Mouse (Mus musculus) testis, adult 2 months (tissue): ENCODE results near the gene Ncr1. TPM values are rescaled to one million over a fixed set of nuclear protein-coding genes. Genes with fewer than 3 reads are reported as not detected.

Experiments
- H3K27ac ChIP-seq: fragments of 200-500 bp; 2 replicates; pipeline ENCODE4 v1.5.1; 2012; ENCODE audit warnings: low read depth, low read length; ENCODE audit not compliant: control insufficient read depth, insufficient read depth
- H3K27me3 ChIP-seq: fragments of 200-500 bp; 2 replicates; pipeline ENCODE4 v1.6.1; 2012; ENCODE audit warnings: mild to moderate bottlenecking, low read length, moderate library complexity; ENCODE audit not compliant: control insufficient read depth, insufficient read depth
- H3K36me3 ChIP-seq: fragments of 200-500 bp; 2 replicates; pipeline ENCODE4 v1.6.1; 2012; ENCODE audit warnings: mild to moderate bottlenecking, low read length; ENCODE audit not compliant: control insufficient read depth, insufficient read depth
- H3K4me1 ChIP-seq: fragments of 200-500 bp; 2 replicates; pipeline ENCODE4 v1.6.1; 2012; ENCODE audit warnings: low read length; ENCODE audit not compliant: control insufficient read depth, insufficient read depth
- H3K4me3 ChIP-seq: fragments of 200-500 bp; 2 replicates; pipeline ENCODE4 v1.5.1; 2012; ENCODE audit warnings: low read depth, mild to moderate bottlenecking, low read length, moderate library complexity, mixed read lengths; ENCODE audit not compliant: control insufficient read depth
- CTCF ChIP-seq: fragments of 200-500 bp; IDR thresholded peaks from 2 replicates; pipeline ENCODE4 v1.5.1; 2012; ENCODE audit warnings: low read depth, mild to moderate bottlenecking, inconsistent platforms, low read length, moderate library complexity; ENCODE audit not compliant: control insufficient read depth, insufficient read depth, insufficient replicate concordance
- POLR2A ChIP-seq: fragments of 200-500 bp; IDR thresholded peaks from 2 replicates; pipeline ENCODE4 v1.6.1; 2012; ENCODE audit warnings: low read depth, mild to moderate bottlenecking, inconsistent platforms, low read length, moderate library complexity; ENCODE audit not compliant: control insufficient read depth
- polyA plus RNA-seq: library from polyadenylated mRNA; depleted of rRNA; stranded (reverse); fragments of >200 nt; gene quantifications from 2 replicates; pipeline ENCODE4 v1.2.3, GENCODE M21; 2012; rRNA removed

The Ncr1 gene
- polyA plus RNA-seq, 1 experiment, result not detected

GRCm38 (mm10) chr7:4373521-4373920 is 36.0 kb downstream of the Ncr1 start:
- Histone ChIP-seq H3K4me3 (no peak overlapping the region), H3K27me3 (no peaks in the 10 kb centered on the region), H3K4me1 (no peaks in the 10 kb centered on the region), H3K27ac (no peak overlapping the region), H3K36me3 (no peaks in the 10 kb centered on the region)
- TF ChIP-seq CTCF (no peak), POLR2A (no peak)

Other genes with a start within 250 kb of the Ncr1 start
- gene Ttyh1, start 218.3 kb upstream of the Ncr1 start, polyA plus RNA-seq, result 59.3 and 70.0 TPM in 2 replicates
- gene Leng8, start 200.7 kb upstream of the Ncr1 start, polyA plus RNA-seq, result 469 and 559 TPM in 2 replicates
- 5.1 and 5.7 TPM in 2 replicates for gene Leng9, start 187.3 kb upstream of the Ncr1 start, polyA plus RNA-seq
- 17.9 and 19.2 TPM in 2 replicates for gene Cdc42ep5, start 172.9 kb upstream of the Ncr1 start, polyA plus RNA-seq
- gene Lilra5, start 100.0 kb upstream of the Ncr1 start, polyA plus RNA-seq, result 0.46 and 0.48 TPM in 2 replicates
- gene Gp6, start 60.0 kb downstream of the Ncr1 start, polyA plus RNA-seq, result 0.13 and 0.17 TPM in 2 replicates
- 2.5 and 4.0 TPM in 2 replicates for gene Rdh13, start 107.9 kb downstream of the Ncr1 start, polyA plus RNA-seq
- gene Eps8l1, start 123.0 kb downstream of the Ncr1 start, polyA plus RNA-seq, result 0.10 and 1.3 TPM in 2 replicates
- 48.5 and 51.6 TPM in 2 replicates for gene Ppp1r12c, start 164.0 kb downstream of the Ncr1 start, polyA plus RNA-seq
- 0.62 and 0.77 TPM in 2 replicates for gene Tnnt1, start 178.7 kb downstream of the Ncr1 start, polyA plus RNA-seq
- 59.3 TPM in 2 replicates for gene Tnni3, start 186.5 kb downstream of the Ncr1 start, polyA plus RNA-seq
- 132 and 148 TPM in 2 replicates for gene Dnaaf3, start 194.7 kb downstream of the Ncr1 start, polyA plus RNA-seq
- 4.5 TPM in 2 replicates for gene Syt5, start 209.8 kb downstream of the Ncr1 start, polyA plus RNA-seq